Mouse (Mus musculus) lung, adult 2 months (tissue): ENCODE measurements around the gene Fabp7.

ENCODE experiments used
- CTCF ChIP-seq: fragments of 200-500 bp; IDR thresholded peaks from 2 replicates; pipeline ENCODE4 v1.5.1; 2011; ENCODE audit warnings: mild to moderate bottlenecking, low read length, control low read depth; ENCODE audit not compliant: insufficient read depth
- POLR2A ChIP-seq: fragments of 200-500 bp; IDR thresholded peaks from 2 replicates; pipeline ENCODE4 v1.6.1; 2011; ENCODE audit warnings: low read depth, mild to moderate bottlenecking, control low read depth, low read length, borderline replicate concordance; ENCODE audit errors: extremely low read depth

DNA sequence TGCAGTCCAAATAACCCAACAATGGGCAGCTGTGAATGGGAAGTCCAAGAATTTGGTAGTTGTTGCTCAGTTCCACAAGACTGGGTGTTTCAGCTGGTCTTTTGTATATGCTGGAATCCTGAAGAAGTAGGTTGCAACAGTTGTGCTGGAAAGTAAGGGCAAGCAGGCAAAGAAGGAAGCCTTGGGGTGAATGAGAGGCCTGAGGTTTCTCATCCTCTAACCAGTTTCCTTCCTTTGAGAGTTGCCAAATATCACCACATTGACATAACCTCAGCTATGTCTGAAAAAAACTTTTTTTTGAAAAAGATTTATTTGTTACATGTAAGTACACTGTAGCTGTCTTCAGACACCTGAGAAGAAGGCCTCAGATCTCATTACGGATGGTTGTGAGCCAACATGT, 50.4 kb downstream of the Fabp7 start:
- TF ChIP-seq CTCF, result no peak
- no peak for TF ChIP-seq POLR2A
